Mouse (Mus musculus) heart, adult 8-10 months (tissue): ENCODE results near the gene Morn1. TPM values are rescaled to one million over a fixed set of nuclear protein-coding genes. Genes with fewer than 3 reads are reported as not detected.

Source experiments
- DNase-seq: peaks from one replicate; pipeline ENCODE4 v3.0.0; 2022; ENCODE audit warnings: low spot score
- total RNA-seq, 4 experiments: library from RNA; stranded (reverse); gene quantifications; 2 replicates each; pipeline ENCODE4 v1.2.4; 2022

Gene Morn1
- total RNA-seq, 4 experiments from 2014 or later: 0.60 to 4.4 (median 1.8) TPM

GRCm38 (mm10) chr4:155139281-155140045 lies 53.1 kb downstream of the Morn1 start:
- DNase-seq: no peak

GRCm38 (mm10) chr4:155140150-155140549 lies 53.8 kb downstream of the Morn1 start:
- no peak for DNase-seq

- DNase-seq: peak; percentile 88
Observed at GRCm38 (mm10) chr4:155140795-155141265, 54.5 kb downstream of the Morn1 start.

- DNase-seq: no peak
Observed at GRCm38 (mm10) chr4:155142836-155143235, 56.5 kb downstream of the Morn1 start.

- no peak for DNase-seq
Observed at GRCm38 (mm10) chr4:155143411-155143810, 57.0 kb downstream of the Morn1 start.

GRCm38 (mm10) chr4:155143871-155144502 lies 57.6 kb downstream of the Morn1 start:
- DNase-seq: peak; percentile 69

- DNase-seq: no peak
Observed at GRCm38 (mm10) chr4:155144548-155145180, 58.3 kb downstream of the Morn1 start.

- no peak for DNase-seq
Observed at GRCm38 (mm10) chr4:155146107-155146823, 59.9 kb downstream of the Morn1 start.

GRCm38 (mm10) chr4:155148453-155148852 lies 62.1 kb downstream of the Morn1 start:
- no peak for DNase-seq

- DNase-seq: peak; percentile 66
Observed at GRCm38 (mm10) chr4:155148910-155149698, 62.7 kb downstream of the Morn1 start.

GRCm38 (mm10) chr4:155149941-155150275 lies 63.5 kb downstream of the Morn1 start:
- DNase-seq: peak; percentile 25

- peak; percentile 93 for DNase-seq
Observed at GRCm38 (mm10) chr4:155150276-155151113, 64.1 kb downstream of the Morn1 start.

GRCm38 (mm10) chr4:155151221-155151788 lies 64.9 kb downstream of the Morn1 start:
- no peak for DNase-seq

- no peak for DNase-seq
Observed at GRCm38 (mm10) chr4:155151845-155152244, 65.5 kb downstream of the Morn1 start.

- DNase-seq: no peak
Observed at GRCm38 (mm10) chr4:155152476-155152875, 66.1 kb downstream of the Morn1 start.

- DNase-seq: no peak
Observed at GRCm38 (mm10) chr4:155153389-155154072, 67.2 kb downstream of the Morn1 start.

- peak; percentile 68 for DNase-seq
Observed at GRCm38 (mm10) chr4:155154986-155155385, 68.6 kb downstream of the Morn1 start.

- DNase-seq: no peak
Observed at GRCm38 (mm10) chr4:155156734-155157133, 70.4 kb downstream of the Morn1 start.

GRCm38 (mm10) chr4:155157871-155158542 lies 71.6 kb downstream of the Morn1 start:
- no peak for DNase-seq
